Mouse (Mus musculus) lung, postnatal 0 days (tissue): Measurements from ENCODE around the gene Thsd1. TPM values are rescaled to one million over a fixed set of nuclear protein-coding genes. Genes with fewer than 3 reads are reported as not detected.

Source experiments
- ATAC-seq: fragments of 200-750 bp; cut with Nextera tagmentation; 2 replicates; pipeline ENCODE4 v1.8.0; 2017; ENCODE audit warnings: moderate library complexity
- DNase-seq: peaks from one replicate; pipeline ENCODE4 v3.0.0-alpha.2; 2016; ENCODE audit warnings: low spot score
- H3K27ac ChIP-seq: fragments of 300-500 bp; sonication (generic); 2 replicates; pipeline ENCODE4 v1.5.1; 2014; ENCODE audit warnings: antibody characterized with exemption, mild to moderate bottlenecking, low read length, mixed read lengths
- H3K27me3 ChIP-seq: fragments of 300-500 bp; sonication (generic); replicated peaks from 2 replicates; pipeline ENCODE4 v1.6.1; 2014; ENCODE audit warnings: low read length, mixed read lengths; ENCODE audit not compliant: insufficient read depth
- H3K36me3 ChIP-seq: fragments of 300-500 bp; sonication (generic); 2 replicates; pipeline ENCODE4 v1.6.1; 2014; ENCODE audit warnings: low read length, mixed read lengths; ENCODE audit not compliant: insufficient read depth
- H3K4me1 ChIP-seq: fragments of 300-500 bp; sonication (generic); 2 replicates; pipeline ENCODE4 v1.6.1; 2014; ENCODE audit warnings: antibody characterized with exemption, low read depth, low read length, mixed read lengths; ENCODE audit not compliant: insufficient read depth
- H3K4me2 ChIP-seq: fragments of 300-500 bp; sonication (generic); replicated peaks from 2 replicates; pipeline ENCODE4 v1.6.1; 2014; ENCODE audit warnings: low read depth, mild to moderate bottlenecking, low read length, moderate library complexity, mixed read lengths
- H3K4me3 ChIP-seq: fragments of 300-500 bp; sonication (generic); 2 replicates; pipeline ENCODE4 v1.5.1; 2014; ENCODE audit warnings: low read depth, low read length
- H3K9ac ChIP-seq: fragments of 300-500 bp; sonication (generic); replicated peaks from 2 replicates; pipeline ENCODE4 v1.6.1; 2014; ENCODE audit warnings: low read depth, mild to moderate bottlenecking
- H3K9me3 ChIP-seq: fragments of 300-500 bp; sonication (generic); 2 replicates; pipeline ENCODE4 v1.6.1; 2016; ENCODE audit warnings: low read length, mixed read lengths
- CTCF ChIP-seq: IDR thresholded peaks from 2 replicates; pipeline ENCODE4 v1.5.1; 2016; ENCODE audit warnings: antibody characterized with exemption, mild to moderate bottlenecking
- EP300 ChIP-seq: IDR thresholded peaks from 2 replicates; pipeline ENCODE4 v1.6.1; 2016; ENCODE audit warnings: antibody characterized with exemption, mild to moderate bottlenecking, control low read depth
- WGBS: fragments of 180-500 bp; shearing (Covaris S2); extraction: QIAGEN DNeasy Blood & Tissue Kit; methylation state at CpG from one replicate; pipeline ENCODE4 v1.1.7; 2014; 5-methylcytosine and 5-hydroxymethylcytosine counted together
- polyA plus RNA-seq: library from polyadenylated mRNA; unstranded; fragments of >200 nt; fragmentation: Nextera tagmentation; extraction: Ambion mirVana; gene quantifications from 2 replicates; pipeline ENCODE4 v1.2.1, GENCODE M21; 2015

Gene Thsd1
- polyA plus RNA-seq, 1 experiment from 2014 or later: 32.0 TPM

- Histone ChIP-seq H3K9ac (no peak overlapping the region), H3K27me3 (no peaks in the 10 kb centered on the region), H3K36me3 (no peaks in the 10 kb centered on the region), H3K4me3 (no peak overlapping the region), H3K27ac (no peak overlapping the region), H3K4me1 (no peaks in the 10 kb centered on the region), H3K9me3 (no peaks in the 10 kb centered on the region), H3K4me2 (no peak overlapping the region)
- no peak for DNase-seq
- 74% methylated on average over 10 of the region's 10 CpGs for WGBS
- no peak for TF ChIP-seq EP300
- no peak for TF ChIP-seq CTCF
- ATAC-seq: no peak
Observed at GRCm38 (mm10) chr8:22306999-22307398, 79.9 kb downstream of the Thsd1 start.

Other genes starting within 250 kb of the Thsd1 start
- 7.3 and 12.0 TPM in 2 replicates for gene Atp7b, start 167.0 kb upstream of the Thsd1 start, polyA plus RNA-seq
- 13.3 and 13.6 TPM in 2 replicates for gene Alg11, start 166.6 kb upstream of the Thsd1 start, polyA plus RNA-seq
- gene Nek5, start 102.3 kb upstream of the Thsd1 start, polyA plus RNA-seq: 5.2 and 6.9 TPM in 2 replicates
- gene Nek3, start 60.9 kb upstream of the Thsd1 start, polyA plus RNA-seq: 3.4 and 3.5 TPM in 2 replicates
- 2.8 and 4.5 TPM in 2 replicates for gene Ckap2, start 41.5 kb upstream of the Thsd1 start, polyA plus RNA-seq
- 36.8 and 41.7 TPM in 2 replicates for gene Vps36, start 34.5 kb upstream of the Thsd1 start, polyA plus RNA-seq
- not detected in 2 replicates for gene Tpte, start 56.1 kb downstream of the Thsd1 start, polyA plus RNA-seq
- gene Slc25a15, start 171.3 kb downstream of the Thsd1 start, polyA plus RNA-seq: 7.4 TPM in 2 replicates
- 25.0 and 25.9 TPM in 2 replicates for gene Mrps31, start 184.0 kb downstream of the Thsd1 start, polyA plus RNA-seq